Mouse (Mus musculus) C2C12 (cell line): ENCODE data around the gene Emilin1. TPM values are rescaled to one million over a fixed set of nuclear protein-coding genes. Genes with fewer than 3 reads are reported as not detected.
A peak's percentile ranks its signal among the peaks of the same experiment; 100 is the strongest.

ENCODE experiments used
- H3K27me3 ChIP-seq: one replicate; pipeline ENCODE4 v1.6.1; 2011; ENCODE audit not compliant: control insufficient read depth, insufficient read depth, insufficient read length
- H3K36me3 ChIP-seq: one replicate; pipeline ENCODE4 v1.6.1; 2011; ENCODE audit not compliant: control insufficient read depth, insufficient read depth
- H3K4me3 ChIP-seq: one replicate; pipeline ENCODE4 v1.5.1; 2011; ENCODE audit warnings: mild to moderate bottlenecking, control low read depth; ENCODE audit not compliant: poor library complexity, insufficient read depth, severe bottlenecking
- H3K79me2 ChIP-seq: one replicate; pipeline ENCODE4 v1.6.1; 2011; ENCODE audit not compliant: control insufficient read depth, insufficient read depth
- H3K79me3 ChIP-seq: one replicate; pipeline ENCODE4 v1.6.1; 2011; ENCODE audit warnings: low read depth, control low read depth
- H3ac ChIP-seq: one replicate; pipeline ENCODE3; 2011; ENCODE audit warnings: low read depth; ENCODE audit not compliant: control insufficient read depth, insufficient read length
- CEBPB ChIP-seq: IDR thresholded peaks from one replicate; pipeline ENCODE4 v1.6.1; 2011; ENCODE audit warnings: low read depth, mild to moderate bottlenecking, control low read depth, moderate library complexity
- CTCF ChIP-seq: IDR thresholded peaks from one replicate; pipeline ENCODE4 v1.5.1; 2011; ENCODE audit not compliant: control insufficient read depth, insufficient read depth, insufficient read length
- FOSL1 ChIP-seq: IDR thresholded peaks from one replicate; pipeline ENCODE4 v1.8.0; 2011; ENCODE audit warnings: mild to moderate bottlenecking, low read length; ENCODE audit not compliant: poor library complexity, insufficient read depth, severe bottlenecking
- MAX ChIP-seq: IDR thresholded peaks from one replicate; pipeline ENCODE4 v1.6.1; 2011; ENCODE audit warnings: mild to moderate bottlenecking, control low read depth
- MYOD1 ChIP-seq: IDR thresholded peaks from one replicate; pipeline ENCODE4 v1.6.1; 2011; ENCODE audit warnings: low read depth; ENCODE audit not compliant: control insufficient read depth, insufficient read length
- MYOG ChIP-seq: IDR thresholded peaks from one replicate; pipeline ENCODE4 v1.6.1; 2011; ENCODE audit not compliant: control insufficient read depth, insufficient read length; ENCODE audit errors: extremely low read depth
- USF1 ChIP-seq: IDR thresholded peaks from one replicate; pipeline ENCODE4 v1.6.1; 2011; ENCODE audit warnings: low read depth, mild to moderate bottlenecking, control low read depth, moderate library complexity
- polyA plus RNA-seq: library from polyadenylated mRNA; unstranded; fragments of >200 nt; fragmentation: generic; extraction: Trizol; gene quantifications from one replicate; pipeline ENCODE4 v1.2.1, GENCODE M21; 2012; ENCODE audit warnings: missing spikeins

Emilin1 gene
- polyA plus RNA-seq, 1 experiment, result 9.9 TPM

DNA sequence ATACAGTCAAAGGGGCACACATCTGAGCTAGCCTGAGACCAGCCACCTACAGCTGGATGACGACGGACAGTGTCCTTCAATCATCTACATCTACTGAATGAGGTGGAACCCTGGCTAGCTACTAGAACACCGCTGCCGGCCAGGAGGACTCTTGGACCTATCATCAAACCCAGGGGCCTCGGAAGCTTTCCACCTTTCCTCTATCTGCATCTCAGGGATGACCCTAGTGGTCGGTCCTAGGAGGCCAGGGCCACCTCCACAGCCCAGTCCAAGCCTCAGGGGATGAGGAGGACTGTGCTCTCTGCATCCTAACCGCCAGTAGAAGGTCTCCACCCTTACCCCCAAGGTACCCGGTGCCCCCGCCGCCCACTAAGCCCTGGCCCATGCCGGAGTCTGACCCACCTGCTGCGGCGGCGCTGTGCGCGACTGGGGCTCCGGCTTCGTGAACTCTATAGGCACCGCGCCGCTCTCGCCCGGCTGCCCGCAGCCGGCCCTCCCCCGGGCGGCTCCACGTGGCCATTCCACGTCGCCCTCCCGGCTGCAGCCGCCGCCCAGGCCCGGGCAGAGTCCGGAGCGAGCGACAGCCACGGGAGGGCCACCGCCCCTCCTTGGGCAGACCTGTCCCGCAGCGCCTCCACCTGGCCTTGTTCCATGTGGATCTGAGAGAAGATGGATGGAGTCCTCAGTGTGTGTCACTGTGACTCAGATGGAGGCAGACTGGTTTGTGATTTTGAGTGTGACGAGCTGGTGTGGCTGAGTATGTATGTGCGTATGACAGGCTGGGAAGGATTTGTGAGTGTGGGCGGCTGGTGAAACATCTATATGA lies 32.0 kb downstream of the Emilin1 start, which contains the start of gene Cgref1:
Gene Cgref1 (minus strand): TSS at position 636 of the 826 bp plus-strand sequence.
- H3K4me3 ChIP-seq, result no peak within 1 kb of the TSS
- H3K79me3 ChIP-seq, result no peaks in the 10 kb centered on the region
- H3K79me2 ChIP-seq, result peaks cover 1% of the 10 kb centered on the region
- H3K36me3 ChIP-seq, result no peaks in the 10 kb centered on the region
- no peak for TF ChIP-seq MYOD1
- peak; percentile 34 for TF ChIP-seq MAX
- no peak for TF ChIP-seq MYOG
- TF ChIP-seq CTCF, result peak; percentile 50
- no peak for TF ChIP-seq FOSL1
- no peak for TF ChIP-seq CEBPB
- no peak for TF ChIP-seq USF1
- no peaks in the 10 kb centered on the region for H3K27me3 ChIP-seq
- peak within 1 kb of the TSS; percentile 28 for H3ac ChIP-seq

GRCm38 (mm10) chr5:30948620-30949019 lies 35.4 kb downstream of the Emilin1 start:
- Histone ChIP-seq H3K27me3 (no peaks in the 10 kb centered on the region), H3K79me2 (peaks cover 32% of the 10 kb centered on the region), H3K36me3 (peaks cover 17% of the 10 kb centered on the region), H3K4me3 (no peak overlapping the region), H3ac (no peak overlapping the region), H3K79me3 (peaks cover 9% of the 10 kb centered on the region)
- TF ChIP-seq MYOG, result no peak
- TF ChIP-seq CEBPB, result no peak
- no peak for TF ChIP-seq CTCF
- no peak for TF ChIP-seq FOSL1
- TF ChIP-seq MYOD1, result no peak
- TF ChIP-seq MAX, result no peak
- TF ChIP-seq USF1, result no peak

GRCm38 (mm10) chr5:30949654-30950326 lies 36.6 kb downstream of the Emilin1 start:
- peaks cover 35% of the 10 kb centered on the region for H3K79me2 ChIP-seq
- peak overlapping the region; percentile 26 for H3ac ChIP-seq
- peaks cover 29% of the 10 kb centered on the region for H3K36me3 ChIP-seq
- H3K27me3 ChIP-seq, result no peaks in the 10 kb centered on the region
- H3K79me3 ChIP-seq, result peaks cover 9% of the 10 kb centered on the region
- TF ChIP-seq USF1 (no peak), MAX (peak; percentile 36), MYOG (no peak), CTCF (no peak), CEBPB (no peak), MYOD1 (peak; percentile 68), FOSL1 (no peak)
- H3K4me3 ChIP-seq, result peak overlapping the region; percentile 56

DNA sequence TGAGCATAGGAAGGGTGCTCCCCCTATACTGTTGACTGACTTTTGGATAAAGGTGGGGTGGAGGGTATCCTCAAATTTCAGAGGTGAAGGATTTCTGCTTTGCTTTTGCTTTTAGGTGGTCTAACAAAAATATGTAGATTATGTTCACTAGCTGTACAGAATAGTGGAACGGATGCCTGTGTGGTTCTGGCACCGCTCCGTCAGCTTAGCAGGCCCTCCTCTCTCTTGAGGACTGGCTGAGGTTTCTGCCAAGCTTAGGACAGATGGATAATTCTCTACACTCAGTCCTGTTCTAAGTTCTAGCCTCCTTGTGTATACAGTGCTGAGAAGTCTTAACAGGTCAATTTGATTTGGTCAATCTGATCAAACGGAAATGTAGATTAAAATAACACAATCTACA lies 37.2 kb downstream of the Emilin1 start:
- Histone ChIP-seq H3K4me3 (peak overlapping the region; percentile 56), H3K36me3 (peaks cover 36% of the 10 kb centered on the region), H3K27me3 (no peaks in the 10 kb centered on the region), H3ac (peak overlapping the region; percentile 26), H3K79me3 (peaks cover 9% of the 10 kb centered on the region), H3K79me2 (peaks cover 35% of the 10 kb centered on the region)
- TF ChIP-seq CEBPB (no peak), USF1 (no peak), CTCF (no peak), MYOG (no peak), MAX (no peak), FOSL1 (no peak), MYOD1 (no peak)

GRCm38 (mm10) chr5:30950922-30951321 lies 37.7 kb downstream of the Emilin1 start:
- TF ChIP-seq CEBPB (no peak), CTCF (no peak), FOSL1 (no peak), USF1 (no peak), MAX (no peak), MYOG (no peak), MYOD1 (no peak)
- H3K4me3 ChIP-seq, result no peak overlapping the region

More at GRCm38 (mm10) chr5:30950922-30951321, 37.7 kb downstream of the Emilin1 start:
- Histone ChIP-seq H3K79me2 (peaks cover 35% of the 10 kb centered on the region), H3K79me3 (peaks cover 12% of the 10 kb centered on the region), H3K27me3 (no peaks in the 10 kb centered on the region), H3K36me3 (peaks cover 40% of the 10 kb centered on the region), H3ac (no peak overlapping the region)
